Mouse (Mus musculus) layer of hippocampus, postnatal 36 days (tissue): ENCODE measurements around the gene Myoz1. TPM values are rescaled to one million over a fixed set of nuclear protein-coding genes. Genes with fewer than 3 reads are reported as not detected.
"Not testable (repeated sequence)": the region's sequence is repeated elsewhere in the genome, so short reads cannot be mapped to it uniquely, and the experiment has no call there.

Experiments used
- DNase-seq, 2 experiments: peaks; one replicate each; pipeline ENCODE4 v3.0.0; 2022
- total RNA-seq, 2 experiments: library from RNA; stranded (reverse); gene quantifications; 2 replicates each; pipeline ENCODE4 v1.2.3; 2021

Myoz1 gene
- total RNA-seq, 2 experiments from 2014 or later: not detected

- DNase-seq: no peak
Observed at GRCm38 (mm10) chr14:20637818-20638574, 18.3 kb downstream of the Myoz1 start.

DNA sequence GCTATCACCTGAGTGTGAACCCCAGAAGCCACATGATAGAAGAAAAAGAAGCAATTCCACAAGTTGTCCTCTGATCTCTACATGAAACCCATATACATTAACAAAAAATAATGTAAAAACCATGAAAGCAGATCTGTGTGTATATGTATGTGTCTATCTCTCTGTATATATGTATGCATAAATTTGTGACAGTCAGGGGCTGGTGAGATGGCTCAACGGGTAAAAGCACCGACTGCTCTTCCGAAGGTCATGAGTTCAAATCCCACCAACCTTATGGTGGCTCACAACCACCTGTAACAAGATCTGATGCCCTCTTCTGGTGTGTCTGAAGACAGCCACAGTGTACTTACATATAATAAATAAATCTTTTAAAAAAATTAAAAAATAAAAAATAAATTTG is 19.4 kb downstream of the Myoz1 start:
- DNase-seq: not testable (repeated sequence)

DNA sequence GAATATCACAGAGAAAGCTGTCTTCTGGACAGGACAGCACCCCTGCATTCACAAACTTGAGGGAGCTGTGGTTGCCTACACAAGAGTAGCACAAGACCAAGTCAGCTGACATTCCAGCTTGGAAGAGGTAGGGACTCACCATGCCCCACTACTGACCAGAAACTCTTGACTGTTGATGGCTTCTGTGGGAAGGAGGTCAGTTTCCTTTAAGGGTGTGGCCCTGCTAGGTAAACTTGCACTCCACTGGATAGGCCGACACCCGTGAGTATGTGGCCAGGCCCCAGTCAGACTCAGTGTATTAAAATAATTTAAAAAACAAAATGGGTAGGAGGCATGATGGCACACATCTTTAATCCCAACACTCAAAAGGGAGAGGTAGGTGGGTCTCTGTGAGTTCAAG is 20.8 kb downstream of the Myoz1 start:
- no peak for DNase-seq

GRCm38 (mm10) chr14:20631253-20631652 is 25.1 kb downstream of the Myoz1 start:
- no peak for DNase-seq

DNA sequence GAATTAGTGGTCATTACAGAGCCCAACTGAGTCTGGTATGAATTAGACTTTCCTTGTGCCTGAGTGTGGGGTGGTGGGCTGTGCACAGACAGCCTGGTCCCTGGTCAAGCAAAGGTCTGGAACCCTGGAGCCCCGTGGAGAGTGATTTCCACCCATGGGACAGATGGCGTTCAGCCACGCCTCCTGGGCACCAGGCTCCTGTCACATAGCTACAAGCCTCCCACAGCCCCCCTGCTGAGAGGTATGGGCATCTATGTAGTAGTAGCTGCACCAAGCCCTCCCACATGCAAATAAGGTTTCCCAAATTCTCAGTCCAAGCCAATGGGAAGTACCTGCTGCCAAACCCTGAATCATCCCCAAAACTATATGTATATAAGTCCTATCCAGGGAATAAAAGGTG is 29.4 kb downstream of the Myoz1 start:
- no peak for DNase-seq

DNA sequence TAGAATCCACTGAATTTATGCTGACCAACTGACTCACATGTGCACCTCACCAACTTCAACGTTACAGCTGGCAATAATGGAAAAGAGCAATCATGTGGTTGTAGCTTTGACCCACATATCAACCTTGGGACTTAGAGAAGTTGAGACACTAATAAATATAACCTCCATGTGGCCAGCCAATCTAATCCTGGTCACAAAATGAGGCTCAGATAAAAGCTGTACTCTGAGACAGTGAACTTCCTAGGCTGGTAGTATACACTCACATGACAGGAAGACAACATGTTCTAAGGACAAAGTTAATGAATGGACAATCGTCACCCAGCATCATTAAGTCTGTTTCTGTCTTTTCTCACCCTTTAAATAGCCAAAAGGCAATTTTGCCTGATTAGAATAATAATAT is 29.9 kb downstream of the Myoz1 start:
- DNase-seq: no peak

DNA sequence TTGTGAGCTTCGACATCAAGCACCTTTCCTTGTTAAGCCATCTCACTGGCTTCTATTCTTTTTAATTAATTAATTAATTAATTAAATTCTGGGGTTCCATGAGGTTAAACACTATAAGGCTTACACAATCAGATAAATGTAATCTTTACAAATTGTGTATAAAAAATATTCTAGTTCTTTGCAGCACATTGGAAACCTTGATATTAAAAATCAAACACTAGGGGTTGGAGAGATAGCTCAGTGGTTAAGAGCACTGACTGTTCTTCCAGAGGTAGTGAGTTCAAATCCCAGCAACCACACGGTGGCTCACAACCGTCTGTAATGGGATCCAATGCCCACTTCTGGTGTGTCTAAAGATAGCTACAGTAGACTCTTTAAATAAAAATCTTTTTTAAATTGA is 33.4 kb downstream of the Myoz1 start:
- no peak for DNase-seq

DNA sequence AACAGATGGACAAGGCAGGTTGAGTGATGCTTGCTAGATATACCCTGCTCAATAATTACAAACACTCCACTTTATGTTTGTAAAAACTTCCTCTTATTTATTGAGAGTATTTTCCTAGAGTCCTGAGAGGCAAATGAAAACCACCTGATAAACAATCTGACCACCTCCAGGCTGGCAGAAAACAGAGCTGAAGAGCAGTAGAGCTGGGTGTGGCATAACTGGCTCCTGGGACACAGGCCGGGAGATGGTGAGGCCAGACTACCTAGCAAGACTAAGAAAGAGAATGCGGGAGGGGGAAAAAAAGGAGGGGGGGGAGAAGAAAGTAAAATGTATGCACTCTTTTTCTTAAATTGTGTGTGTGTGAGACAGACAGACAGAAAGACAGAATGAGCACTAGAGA is 33.9 kb downstream of the Myoz1 start:
- DNase-seq: no peak

DNA sequence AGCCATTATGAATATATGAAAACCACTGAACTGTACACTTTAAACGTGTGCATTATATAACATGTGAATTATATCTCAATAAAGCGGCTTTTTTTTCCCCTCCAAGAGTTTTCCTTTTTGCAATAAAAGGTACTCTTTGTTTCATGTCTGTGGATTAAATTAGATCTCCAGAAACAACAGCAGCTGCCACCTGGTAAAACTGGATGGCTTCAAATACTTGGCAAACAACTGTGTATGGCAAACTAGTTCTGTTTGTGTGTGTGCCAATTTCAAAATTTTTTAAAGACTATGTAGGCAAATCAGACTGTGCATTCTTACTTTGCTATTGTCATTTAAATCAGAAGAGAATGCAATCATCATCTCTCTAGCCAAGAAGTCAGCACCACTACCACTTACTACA is 34.4 kb downstream of the Myoz1 start:
- no peak for DNase-seq

GRCm38 (mm10) chr14:20619131-20619530 is 37.2 kb downstream of the Myoz1 start:
- no peak for DNase-seq

GRCm38 (mm10) chr14:20618211-20618610 is 38.1 kb downstream of the Myoz1 start:
- DNase-seq: no peak

GRCm38 (mm10) chr14:20616421-20616820 is 39.9 kb downstream of the Myoz1 start:
- no peak for DNase-seq

DNA sequence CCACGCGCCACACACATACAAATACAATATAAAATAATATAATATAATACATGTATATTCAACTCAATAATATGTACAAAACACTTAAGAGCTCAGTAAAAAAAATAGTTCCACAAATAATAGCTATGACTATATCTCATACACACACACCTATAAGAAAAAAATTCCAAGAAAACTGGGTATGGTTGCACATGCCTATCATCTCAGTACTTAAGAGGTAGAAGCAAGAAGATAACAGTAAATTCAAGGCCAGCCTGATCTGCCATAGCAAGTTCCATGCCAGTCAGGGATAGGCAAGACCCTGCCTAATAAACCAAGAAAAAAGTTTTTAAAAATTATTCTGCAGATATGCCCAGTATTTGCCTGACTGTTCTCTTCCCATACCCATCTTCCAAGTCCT is 41.3 kb downstream of the Myoz1 start:
- no peak for DNase-seq

- no peak for DNase-seq
Observed at GRCm38 (mm10) chr14:20612820-20613219, 43.5 kb downstream of the Myoz1 start.

DNA sequence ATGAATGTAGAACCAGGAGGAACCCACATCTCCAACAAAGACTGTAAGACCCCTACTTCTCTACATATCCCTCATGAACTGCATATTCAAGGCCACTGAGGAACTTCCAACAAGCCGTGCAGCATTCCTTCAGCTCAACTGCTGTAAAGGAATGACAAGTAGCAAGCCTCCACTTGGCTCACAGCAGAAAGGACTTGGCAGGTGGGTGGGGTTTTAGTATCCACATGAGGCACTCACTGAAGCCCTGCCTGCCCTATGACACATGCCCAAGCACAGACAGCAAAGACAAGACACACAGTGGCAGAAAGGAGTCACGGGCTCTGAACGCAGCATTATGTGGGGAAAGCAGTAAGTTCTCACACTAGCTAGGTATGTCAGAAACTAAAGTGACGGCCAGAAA is 46.2 kb downstream of the Myoz1 start:
- no peak for DNase-seq

- no peak for DNase-seq
Observed at GRCm38 (mm10) chr14:20609519-20609918, 46.8 kb downstream of the Myoz1 start.

- no peak for DNase-seq
Observed at GRCm38 (mm10) chr14:20607396-20608126, 48.8 kb downstream of the Myoz1 start.

GRCm38 (mm10) chr14:20601287-20601686 is 55.1 kb downstream of the Myoz1 start:
- DNase-seq: no peak

- DNase-seq: no peak
Observed at GRCm38 (mm10) chr14:20600203-20600602, 56.1 kb downstream of the Myoz1 start.

DNA sequence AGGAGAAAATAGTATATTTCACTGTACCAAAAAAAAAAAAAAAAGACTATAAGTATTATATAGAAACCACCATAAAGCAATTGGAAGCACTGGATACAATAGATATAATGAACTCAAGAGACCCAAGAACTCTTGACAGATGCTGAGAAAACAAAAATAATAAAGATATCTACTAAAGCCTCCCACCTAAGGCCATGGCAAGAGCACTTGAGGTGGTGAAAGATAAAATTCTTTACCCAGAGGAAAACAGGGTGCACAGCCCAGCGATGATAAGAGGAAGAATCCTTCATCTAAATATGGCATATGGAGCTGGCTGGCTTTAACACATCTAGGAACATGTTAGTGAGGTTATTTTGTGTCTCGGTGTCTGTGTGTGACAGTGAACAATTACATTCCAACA is 56.8 kb downstream of the Myoz1 start:
- DNase-seq: no peak
